Mouse (Mus musculus) midbrain, embryonic 10.5 days (tissue): ENCODE data around the gene Neo1. TPM values are rescaled to one million over a fixed set of nuclear protein-coding genes. Genes with fewer than 3 reads are reported as not detected.
A peak's percentile ranks its signal among the peaks of the same experiment; 100 is the strongest.
"Not testable (repeated sequence)": the region's sequence is repeated elsewhere in the genome, so short reads cannot be mapped to it uniquely, and the experiment has no call there.

ENCODE experiments used
- DNase-seq: peaks from one replicate; pipeline ENCODE4 v3.0.0-alpha.2; 2017; ENCODE audit warnings: low spot score
- H3K27ac ChIP-seq: fragments of 300-500 bp; sonication (generic); replicated peaks from 2 replicates; pipeline ENCODE4 v1.5.1; 2016; ENCODE audit warnings: mild to moderate bottlenecking
- H3K27me3 ChIP-seq: fragments of 300-500 bp; sonication (generic); 2 replicates; pipeline ENCODE4 v1.6.1; 2016; ENCODE audit warnings: low read depth, mild to moderate bottlenecking; ENCODE audit not compliant: poor library complexity, severe bottlenecking
- H3K36me3 ChIP-seq: fragments of 300-500 bp; sonication (generic); 2 replicates; pipeline ENCODE4 v1.6.1; 2016; ENCODE audit warnings: mild to moderate bottlenecking, moderate library complexity
- H3K4me1 ChIP-seq: fragments of 300-500 bp; sonication (generic); 2 replicates; pipeline ENCODE4 v1.6.1; 2016
- H3K4me3 ChIP-seq: fragments of 300-500 bp; sonication (generic); 2 replicates; pipeline ENCODE4 v1.5.1; 2016; ENCODE audit warnings: mild to moderate bottlenecking, moderate library complexity
- H3K9me3 ChIP-seq: fragments of 300-500 bp; sonication (generic); replicated peaks from 2 replicates; pipeline ENCODE4 v1.6.1; 2016; ENCODE audit warnings: mild to moderate bottlenecking
- WGBS: fragments of 180-500 bp; shearing (Covaris S2); methylation state at CpG from one replicate; pipeline ENCODE4 v1.1.7; 2016; 5-methylcytosine and 5-hydroxymethylcytosine counted together
- polyA plus RNA-seq: library from polyadenylated mRNA; unstranded; fragments of >200 nt; fragmentation: Nextera tagmentation; extraction: Ambion mirVana; gene quantifications from 2 replicates; pipeline ENCODE4 v1.2.1, GENCODE M21; 2016

Gene Neo1
- polyA plus RNA-seq, 1 experiment from 2014 or later = 26.1 TPM

DNA sequence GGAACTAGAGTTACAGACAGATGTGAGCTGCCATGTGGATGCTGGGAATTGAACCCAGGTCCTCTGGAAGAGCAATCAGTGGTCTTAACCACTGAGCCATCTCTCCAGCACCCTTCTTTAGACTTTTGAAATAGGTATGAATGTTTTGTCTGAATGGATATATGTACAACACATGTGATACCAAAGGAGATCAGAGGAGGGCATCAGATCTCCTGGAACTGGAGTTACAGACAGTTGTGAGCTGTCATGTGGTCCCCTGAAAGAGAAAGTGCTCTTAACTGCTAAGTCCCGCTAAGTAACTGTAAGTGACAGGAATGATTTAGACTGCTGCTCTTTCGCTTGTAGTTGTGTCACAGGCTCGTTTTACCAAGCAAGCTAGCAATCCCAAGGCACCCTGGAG, 80.7 kb downstream of the Neo1 start:
- Histone ChIP-seq H3K27me3 (no peaks in the 10 kb centered on the region), H3K27ac (no peak overlapping the region), H3K4me3 (no peak overlapping the region), H3K36me3 (peaks cover 39% of the 10 kb centered on the region), H3K9me3 (no peaks in the 10 kb centered on the region), H3K4me1 (no peaks in the 10 kb centered on the region)
- no peak for DNase-seq
- 81% methylated on average over 3 of the region's 3 CpGs for WGBS

DNA sequence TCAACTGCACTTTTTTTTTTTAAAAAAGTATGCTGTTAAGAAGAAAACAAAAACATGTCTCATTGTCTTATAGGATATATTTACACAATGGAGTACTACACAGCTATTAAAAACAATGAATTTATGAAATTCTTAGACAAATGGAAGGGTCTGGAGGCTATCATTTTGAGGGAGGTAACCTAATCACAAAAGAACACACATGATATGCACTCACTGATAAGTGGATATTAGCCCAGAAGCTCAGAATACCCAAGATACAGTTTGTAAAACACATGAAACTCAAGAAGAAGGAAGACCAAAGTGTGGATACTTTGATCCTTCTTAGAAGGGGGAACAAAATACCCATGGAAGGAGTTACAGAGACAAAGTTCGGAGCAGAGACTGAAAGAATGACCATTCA, 90.3 kb downstream of the Neo1 start:
- not testable (repeated sequence) for H3K36me3 ChIP-seq, DNase-seq, H3K9me3 ChIP-seq, H3K27me3 ChIP-seq, H3K4me3 ChIP-seq, H3K27ac ChIP-seq, H3K4me1 ChIP-seq
- WGBS = 95% methylated on average over 1 of the region's 1 CpGs

GRCm38 (mm10) chr9:58934776-58935175, 101.5 kb downstream of the Neo1 start:
- Histone ChIP-seq H3K27me3 (no peaks in the 10 kb centered on the region), H3K4me3 (no peak overlapping the region), H3K36me3 (peaks cover 10% of the 10 kb centered on the region), H3K27ac (no peak overlapping the region), H3K4me1 (no peaks in the 10 kb centered on the region), H3K9me3 (no peaks in the 10 kb centered on the region)
- DNase-seq = no peak
- WGBS = 86% methylated on average over 2 of the region's 2 CpGs

GRCm38 (mm10) chr9:58928103-58928502, 108.1 kb downstream of the Neo1 start:
- Histone ChIP-seq H3K4me3 (no peak overlapping the region), H3K27me3 (no peaks in the 10 kb centered on the region), H3K4me1 (no peaks in the 10 kb centered on the region), H3K36me3 (peaks cover 27% of the 10 kb centered on the region), H3K27ac (no peak overlapping the region), H3K9me3 (no peaks in the 10 kb centered on the region)
- 28% methylated on average over 1 of the region's 1 CpGs for WGBS
- peak; percentile 19 for DNase-seq

- H3K27me3 ChIP-seq = no peaks in the 10 kb centered on the region
- H3K9me3 ChIP-seq = no peaks in the 10 kb centered on the region
- H3K36me3 ChIP-seq = peaks cover 65% of the 10 kb centered on the region
- peak; percentile 35 for DNase-seq
- 76% methylated on average over 6 of the region's 6 CpGs for WGBS
- no peak overlapping the region for H3K4me3 ChIP-seq
- H3K4me1 ChIP-seq = no peaks in the 10 kb centered on the region
- no peak overlapping the region for H3K27ac ChIP-seq
Measured at GRCm38 (mm10) chr9:58902869-58903585, 133.2 kb downstream of the Neo1 start.

GRCm38 (mm10) chr9:58899602-58900001, 136.6 kb downstream of the Neo1 start:
- Histone ChIP-seq H3K27me3 (no peaks in the 10 kb centered on the region), H3K9me3 (no peaks in the 10 kb centered on the region), H3K4me3 (no peak overlapping the region), H3K27ac (no peak overlapping the region), H3K4me1 (no peaks in the 10 kb centered on the region), H3K36me3 (peaks cover 52% of the 10 kb centered on the region)
- DNase-seq = no peak

GRCm38 (mm10) chr9:58891840-58892640, 144.2 kb downstream of the Neo1 start:
- H3K9me3 ChIP-seq = no peaks in the 10 kb centered on the region
- no peak for DNase-seq
- no peak overlapping the region for H3K4me3 ChIP-seq
- WGBS = 96% methylated on average over 6 of the region's 6 CpGs
- H3K27ac ChIP-seq = no peak overlapping the region
- peaks cover 80% of the 10 kb centered on the region for H3K36me3 ChIP-seq
- no peaks in the 10 kb centered on the region for H3K4me1 ChIP-seq
- H3K27me3 ChIP-seq = no peaks in the 10 kb centered on the region

DNA sequence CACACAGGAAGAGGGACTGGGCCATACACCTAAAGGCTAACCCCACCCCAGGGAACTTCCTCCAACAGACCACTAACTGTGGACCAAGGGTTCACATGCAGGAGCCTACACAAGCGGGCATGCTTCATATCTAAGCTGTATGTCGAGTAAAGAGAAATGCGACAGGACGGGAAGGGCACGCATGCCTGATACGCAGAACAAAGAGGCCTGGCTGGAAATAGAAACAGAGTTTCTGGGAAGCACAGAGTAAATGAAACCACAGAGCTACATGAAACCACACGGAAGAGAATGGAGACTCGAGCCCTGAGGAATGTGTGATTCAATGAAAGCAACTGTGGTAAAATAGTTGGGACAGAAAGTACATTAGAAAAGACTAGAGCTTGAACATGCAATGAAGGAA, 145.3 kb downstream of the Neo1 start:
- H3K9me3 ChIP-seq = no peaks in the 10 kb centered on the region
- H3K27me3 ChIP-seq = no peaks in the 10 kb centered on the region
- no peak overlapping the region for H3K27ac ChIP-seq
- no peak overlapping the region for H3K4me3 ChIP-seq
- no peak for DNase-seq
- 94% methylated on average over 8 of the region's 8 CpGs for WGBS
- H3K36me3 ChIP-seq = peaks cover 83% of the 10 kb centered on the region
- H3K4me1 ChIP-seq = no peaks in the 10 kb centered on the region

- Histone ChIP-seq H3K9me3 (no peaks in the 10 kb centered on the region), H3K4me1 (no peaks in the 10 kb centered on the region), H3K27me3 (no peaks in the 10 kb centered on the region), H3K4me3 (no peak overlapping the region), H3K27ac (no peak overlapping the region), H3K36me3 (peaks cover 87% of the 10 kb centered on the region)
- DNase-seq = no peak
- WGBS = 93% methylated on average over 12 of the region's 12 CpGs
Measured at GRCm38 (mm10) chr9:58889782-58890448, 146.3 kb downstream of the Neo1 start.

- Histone ChIP-seq H3K27ac (no peak overlapping the region), H3K4me3 (no peak overlapping the region), H3K9me3 (no peaks in the 10 kb centered on the region), H3K27me3 (no peaks in the 10 kb centered on the region), H3K4me1 (no peaks in the 10 kb centered on the region), H3K36me3 (peaks cover 90% of the 10 kb centered on the region)
- DNase-seq = no peak
- 95% methylated on average over 1 of the region's 1 CpGs for WGBS
Measured at GRCm38 (mm10) chr9:58882686-58883085, 153.6 kb downstream of the Neo1 start.

GRCm38 (mm10) chr9:58879836-58880235, 156.4 kb downstream of the Neo1 start:
- DNase-seq = no peak
- H3K27ac ChIP-seq = no peak overlapping the region
- H3K4me3 ChIP-seq = no peak overlapping the region
- no peaks in the 10 kb centered on the region for H3K9me3 ChIP-seq
- no peaks in the 10 kb centered on the region for H3K4me1 ChIP-seq
- WGBS = 94% methylated on average over 1 of the region's 1 CpGs
- no peaks in the 10 kb centered on the region for H3K27me3 ChIP-seq
- H3K36me3 ChIP-seq = peaks cover 96% of the 10 kb centered on the region

- DNase-seq = no peak
- Histone ChIP-seq H3K27ac (no peak overlapping the region), H3K4me1 (no peaks in the 10 kb centered on the region), H3K4me3 (no peak overlapping the region), H3K27me3 (no peaks in the 10 kb centered on the region), H3K9me3 (no peaks in the 10 kb centered on the region), H3K36me3 (peaks cover 85% of the 10 kb centered on the region)
- 97% methylated on average over 6 of the region's 6 CpGs for WGBS
Measured at GRCm38 (mm10) chr9:58876946-58877625, 159.2 kb downstream of the Neo1 start.
